In the genomic region with DNA sequence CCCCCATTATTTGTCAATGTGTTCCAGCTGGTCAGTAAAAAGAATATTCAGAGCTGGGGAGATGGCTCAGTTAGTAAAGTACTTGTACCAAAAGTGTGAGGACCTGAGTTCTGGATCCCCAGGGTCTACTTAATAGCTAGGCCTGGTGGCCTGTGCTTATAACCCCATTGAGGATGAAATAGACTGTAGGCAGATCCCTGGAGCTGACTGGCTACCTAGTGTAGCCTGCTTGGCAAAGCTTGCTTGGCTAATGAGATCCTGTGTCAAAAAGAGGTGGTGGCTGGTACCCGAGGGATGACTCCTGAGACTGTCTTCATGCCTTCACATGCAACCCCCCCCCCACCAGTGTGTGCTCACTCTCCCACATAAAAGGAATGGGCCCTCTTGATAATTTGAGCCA, we compare ENCODE assay signal across 12 mouse cellular contexts. TPM values are rescaled to one million over a fixed set of nuclear protein-coding genes. Genes with fewer than 3 reads are reported as not detected.
DNase-seq lines count a peak whose midpoint lies in the region; ATAC-seq and TF ChIP-seq lines count a peak whose summit lies in the region.
"Had no signal": no experiment of that assay in that cellular context is flagged by ENCODE, and none has a peak within 500 bp of the region (broad histone marks: within the 10 kb centered on the region; RNA-seq: fewer than 3 reads in every experiment).

No protein-coding gene starts in this region.

- intact Hi-C loops in heart, postnatal 36 days (cut with DNase I), result loop anchor here (5.0 to 10.0 kb wide), 2 partner anchors 48 to 1991 kb away; a partner anchor contains a TSS

- WGBS in kidney, postnatal 0 days, result 90% methylated on average over 1 of the region's 1 CpGs
- 67% methylated on average over 1 of the region's 1 CpGs for WGBS in hindbrain, embryonic 12.5 days
- 73% methylated on average over 1 of the region's 1 CpGs for WGBS in neural tube, embryonic 15.5 days
- WGBS in midbrain, embryonic 15.5 days, result 75% methylated on average over 1 of the region's 1 CpGs

- no peak overlapping the region for H3K4me3 ChIP-seq in kidney, postnatal 0 days (replicated peaks; ENCODE audit: low read depth, low read length)
- H3K4me3 ChIP-seq in hindbrain, embryonic 12.5 days, result no peak overlapping the region
- H3K4me3 ChIP-seq in neural tube, embryonic 15.5 days (replicated peaks), result no peak overlapping the region
- no peak overlapping the region for H3K4me3 ChIP-seq in midbrain, embryonic 15.5 days
- H3K4me3 ChIP-seq: erythroblast, embryonic 14.5 days had no signal

- peak; percentile 85 for DNase-seq in heart, adult 11 months
- no peak for DNase-seq in heart, postnatal 36 days
- DNase-seq in kidney, postnatal 0 days (ENCODE audit: low spot score), result no peak
- DNase-seq in kidney, adult 18-20 months, result no peak
- DNase-seq in ovary, postnatal 14 days (ENCODE audit: low spot score), result no peak
- DNase-seq: cerebellum, adult 2 months; gastrocnemius, postnatal 36 days; lung, postnatal 36 days had no signal

- H3K27ac ChIP-seq in kidney, postnatal 0 days, result no peak overlapping the region
- no peak overlapping the region for H3K27ac ChIP-seq in hindbrain, embryonic 12.5 days
- no peak overlapping the region for H3K27ac ChIP-seq in neural tube, embryonic 15.5 days (replicated peaks)
- no peak overlapping the region for H3K27ac ChIP-seq in midbrain, embryonic 15.5 days

- H3K4me2 ChIP-seq in kidney, postnatal 0 days (ENCODE audit: low read length), result peak overlapping the region; percentile 86
- peak overlapping the region; percentile 77 for H3K4me2 ChIP-seq in hindbrain, embryonic 12.5 days (replicated peaks)
- H3K4me2 ChIP-seq in neural tube, embryonic 15.5 days, result peak overlapping the region; percentile 84; the same call in 1 of the 2 replicates
- no peak overlapping the region for H3K4me2 ChIP-seq in midbrain, embryonic 15.5 days

- ATAC-seq in kidney, postnatal 0 days (replicated peaks; ENCODE audit: low FRiP score, low read depth), result no peak
- no peak for ATAC-seq in hindbrain, embryonic 12.5 days (ENCODE audit: low FRiP score)
- ATAC-seq in neural tube, embryonic 15.5 days (ENCODE audit: low FRiP score), result no peak
- ATAC-seq in midbrain, embryonic 15.5 days (replicated peaks), result no peak

- H3K27me3 ChIP-seq in kidney, postnatal 0 days (ENCODE audit: insufficient read depth, low read length), result no peaks in the 10 kb centered on the region
- H3K27me3 ChIP-seq in hindbrain, embryonic 12.5 days, result no peaks in the 10 kb centered on the region
- 0 out of 2 replicates have a peak, but pooled peaks cover 3% of the 10 kb centered on the region for H3K27me3 ChIP-seq in neural tube, embryonic 15.5 days (replicated peaks)
- H3K27me3 ChIP-seq in midbrain, embryonic 15.5 days (replicated peaks), result no peaks in the 10 kb centered on the region

- no peak for TF ChIP-seq CTCF in kidney, postnatal 0 days (IDR thresholded peaks at IDR 0.05; ENCODE audit: low read depth)

- no peaks in the 10 kb centered on the region for H3K9me3 ChIP-seq in kidney, postnatal 0 days (replicated peaks; ENCODE audit: low read length)
- no peaks in the 10 kb centered on the region for H3K9me3 ChIP-seq in hindbrain, embryonic 12.5 days (replicated peaks)
- H3K9me3 ChIP-seq in neural tube, embryonic 15.5 days (replicated peaks), result no peaks in the 10 kb centered on the region
- H3K9me3 ChIP-seq in midbrain, embryonic 15.5 days, result no peaks in the 10 kb centered on the region

- H3K4me1 ChIP-seq in kidney, postnatal 0 days (replicated peaks; ENCODE audit: insufficient read depth, low read length), result peaks cover 26% of the 10 kb centered on the region
- peaks cover 17% of the 10 kb centered on the region for H3K4me1 ChIP-seq in hindbrain, embryonic 12.5 days
- H3K4me1 ChIP-seq in neural tube, embryonic 15.5 days, result peaks cover 32% of the 10 kb centered on the region
- peaks cover 11% of the 10 kb centered on the region for H3K4me1 ChIP-seq in midbrain, embryonic 15.5 days

- H3K36me3 ChIP-seq in kidney, postnatal 0 days (ENCODE audit: insufficient read depth, low read length), result 0 out of 2 replicates have a peak, but pooled peaks cover 2% of the 10 kb centered on the region
- no peaks in the 10 kb centered on the region for H3K36me3 ChIP-seq in hindbrain, embryonic 12.5 days
- no peaks in the 10 kb centered on the region for H3K36me3 ChIP-seq in neural tube, embryonic 15.5 days
- H3K36me3 ChIP-seq in midbrain, embryonic 15.5 days (replicated peaks), result no peaks in the 10 kb centered on the region

- no peak overlapping the region for H3K9ac ChIP-seq in kidney, postnatal 0 days (ENCODE audit: low read depth, low read length)
- H3K9ac ChIP-seq in hindbrain, embryonic 12.5 days, result 0 out of 2 replicates have a peak overlapping the region, but pooled peaks have one; percentile 15
- no peak overlapping the region for H3K9ac ChIP-seq in neural tube, embryonic 15.5 days (replicated peaks)
- H3K9ac ChIP-seq in midbrain, embryonic 15.5 days, result no peak overlapping the region

RNA-seq across cellular contexts. Expression of a gene that starts 2.1 kb away (rescaled TPM):
- total RNA-seq in heart, postnatal 36 days (2021), result 10 to 100 TPM; 19.3 to 20.6 TPM
- polyA plus RNA-seq in kidney, postnatal 0 days (2015; fragmentation: Nextera tagmentation; extraction: Ambion mirVana), result 37.1 and 38.7 TPM in 2 replicates
- polyA plus RNA-seq in hindbrain, embryonic 12.5 days (2016; fragmentation: Nextera tagmentation; extraction: Ambion mirVana), result 48.6 and 58.2 TPM in 2 replicates
- 13.5 and 16.2 TPM in 2 replicates for polyA plus RNA-seq in neural tube, embryonic 15.5 days (2015; fragmentation: Nextera tagmentation; extraction: Ambion mirVana)
- 11.0 and 11.8 TPM in 2 replicates for polyA plus RNA-seq in midbrain, embryonic 15.5 days (2015; fragmentation: Nextera tagmentation; extraction: Ambion mirVana)
- polyA plus RNA-seq: erythroblast, embryonic 14.5 days had no signal
